In genomic region chr13:89739696-89740242, GRCm38 (mm10) we compare ENCODE assay signal across 8 mouse cellular contexts. TPM values are rescaled to one million over a fixed set of nuclear protein-coding genes. Genes with fewer than 3 reads are reported as not detected.
DNase-seq lines count a peak whose midpoint lies in the region; ATAC-seq and TF ChIP-seq lines count a peak whose summit lies in the region.

No protein-coding gene starts in this region.

- H3K4me2 ChIP-seq in kidney, embryonic 14.5 days (replicated peaks; ENCODE audit: low read depth, low read length) = peak overlapping the region; percentile 75
- H3K4me2 ChIP-seq in forebrain, postnatal 0 days (ENCODE audit: low read depth) = peak overlapping the region; percentile 87
- H3K4me2 ChIP-seq in liver, embryonic 16.5 days (ENCODE audit: low read depth, low read length) = peak overlapping the region; percentile 64

- TF ChIP-seq CTCF in Patski (IDR thresholded peaks at IDR 0.05) = no peak
- TF ChIP-seq CTCF in forebrain, postnatal 0 days (IDR thresholded peaks at IDR 0.05; ENCODE audit: low read depth) = no peak

- peak overlapping the region; percentile 89 for H3K27ac ChIP-seq in kidney, embryonic 14.5 days (ENCODE audit: low read depth, low read length)
- H3K27ac ChIP-seq in forebrain, postnatal 0 days (ENCODE audit: low read depth, low read length) = peak overlapping the region; percentile 85
- H3K27ac ChIP-seq in liver, embryonic 16.5 days (ENCODE audit: low read length) = 0 out of 2 replicates have a peak overlapping the region, but pooled peaks have one; percentile 17

- peak overlapping the region; percentile 70 for H3K4me3 ChIP-seq in kidney, embryonic 14.5 days (ENCODE audit: low read length)
- H3K4me3 ChIP-seq in forebrain, postnatal 0 days (ENCODE audit: low read depth, low read length) = peak overlapping the region; percentile 67
- H3K4me3 ChIP-seq in liver, embryonic 16.5 days (ENCODE audit: low read depth, low read length) = peak overlapping the region; percentile 60

- peaks cover 6% of the 10 kb centered on the region; the same call in 1 of the 2 replicates for H3K4me1 ChIP-seq in kidney, embryonic 14.5 days (ENCODE audit: control insufficient read depth, insufficient read depth, low read length)
- H3K4me1 ChIP-seq in forebrain, postnatal 0 days (ENCODE audit: insufficient read depth) = 0 out of 2 replicates have a peak, but pooled peaks cover 13% of the 10 kb centered on the region
- no peaks in the 10 kb centered on the region; the same call in 1 of the 2 replicates for H3K4me1 ChIP-seq in liver, embryonic 16.5 days (ENCODE audit: control insufficient read depth, low read depth, low read length)

- H3K27me3 ChIP-seq in kidney, embryonic 14.5 days (ENCODE audit: control insufficient read depth, insufficient read depth, low read length) = no peaks in the 10 kb centered on the region
- no peaks in the 10 kb centered on the region for H3K27me3 ChIP-seq in Patski
- no peaks in the 10 kb centered on the region; the same call in 1 of the 2 replicates for H3K27me3 ChIP-seq in forebrain, postnatal 0 days (ENCODE audit: insufficient read depth, low read length)
- peaks cover 35% of the 10 kb centered on the region for H3K27me3 ChIP-seq in liver, embryonic 16.5 days (ENCODE audit: control insufficient read depth, insufficient read depth, low read depth, low read length)

- ATAC-seq in kidney, embryonic 14.5 days (ENCODE audit: low FRiP score, low TSS enrichment) = no peak
- peak; percentile 46 for ATAC-seq in Patski
- ATAC-seq in forebrain, postnatal 0 days = peak; percentile 20
- 0 out of 2 replicates have a peak, but pooled peaks have one; percentile 14 for ATAC-seq in liver, embryonic 16.5 days (ENCODE audit: low read depth)

- CTCF ChIA-PET in Patski (lab: Charles Lee) = interaction anchor here (2.0 to 2.2 kb wide), 2 partner anchors 39 to 72 kb away, joined by 4 to 7 read pairs; no protein-coding TSS in a partner anchor

- no peaks in the 10 kb centered on the region for H3K9me3 ChIP-seq in kidney, embryonic 14.5 days (ENCODE audit: control insufficient read depth, low read length)
- H3K9me3 ChIP-seq in forebrain, postnatal 0 days (ENCODE audit: low read length) = no peaks in the 10 kb centered on the region
- no peaks in the 10 kb centered on the region for H3K9me3 ChIP-seq in liver, embryonic 16.5 days (replicated peaks; ENCODE audit: control insufficient read depth, low read length)

- POLR2A ChIA-PET in Patski (lab: Charles Lee) = interaction anchor here (0.5 kb wide), 1 partner anchor 909 kb away, joined by 3 read pairs; no protein-coding TSS in a partner anchor

- H3K36me3 ChIP-seq in kidney, embryonic 14.5 days (ENCODE audit: control insufficient read depth, insufficient read depth, low read length) = no peaks in the 10 kb centered on the region
- no peaks in the 10 kb centered on the region for H3K36me3 ChIP-seq in forebrain, postnatal 0 days (ENCODE audit: insufficient read depth)
- H3K36me3 ChIP-seq in liver, embryonic 16.5 days (ENCODE audit: control insufficient read depth, insufficient read depth) = no peaks in the 10 kb centered on the region

- DNase-seq in kidney, postnatal 36 days = no peak
- no peak for DNase-seq in Patski (ENCODE audit: low read depth, low spot score)
- DNase-seq in forebrain, postnatal 0 days = no peak
- DNase-seq in natural killer cell, adult 2 months (ENCODE audit: low spot score in 2 of 2) = no peak
- no peak for DNase-seq in adrenal gland, postnatal 10 days
- DNase-seq in adrenal gland, adult (ENCODE audit: inconsistent age in 2 of 2, low spot score in 1 of 2) = no peak

- 0% methylated on average over 24 of the region's 24 CpGs for WGBS in kidney, embryonic 14.5 days
- WGBS in forebrain, postnatal 0 days = 2% methylated on average over 24 of the region's 24 CpGs
- under 1% methylated on average over 24 of the region's 24 CpGs for WGBS in liver, embryonic 16.5 days (ENCODE audit: insufficient replicate concordance)

- H3K9ac ChIP-seq in kidney, embryonic 14.5 days (ENCODE audit: low read depth, low read length) = peak overlapping the region; percentile 80
- peak overlapping the region; percentile 68 for H3K9ac ChIP-seq in forebrain, postnatal 0 days
- H3K9ac ChIP-seq in liver, embryonic 16.5 days (ENCODE audit: low read depth, low read length) = no peak overlapping the region

- in situ Hi-C loops in Patski (cut with MboI; ENCODE audit: low pct_unique_long_range_greater_than_20kb) = loop anchor here (5.0 to 10.0 kb wide), 2 partner anchors 353 to 795 kb away; no protein-coding TSS in a partner anchor

RNA-seq across cellular contexts. Expression of gene Vcan, which starts 2.5 kb away (rescaled TPM):
- polyA plus RNA-seq in kidney, embryonic 14.5 days (2014; fragmentation: Nextera tagmentation; extraction: Ambion mirVana) = 121 and 124 TPM in 2 replicates
- 13.0 TPM for polyA plus RNA-seq in Patski (2021)
- 64.9 and 70.9 TPM in 2 replicates for total RNA-seq in forebrain, postnatal 0 days (2014; rRNA removed)
- polyA plus RNA-seq in forebrain, postnatal 0 days (2015; fragmentation: Nextera tagmentation; extraction: Ambion mirVana) = 18.9 and 25.0 TPM in 2 replicates
- 1.1 and 1.2 TPM in 2 replicates for polyA plus RNA-seq in liver, embryonic 16.5 days (2015; fragmentation: Nextera tagmentation; extraction: Ambion mirVana)
- 10 to 100 TPM; 14.4 to 16.1 TPM for total RNA-seq in adrenal gland, postnatal 10 days (2021)

Comparison
In these comparisons a context has a peak if more than half of its experiments do, and no peak if none do; other contexts are left out.
1. H3K27ac ChIP-seq: peak in every context shown above with its lines; median percentile 89 in kidney, embryonic 14.5 days; 85 in forebrain, postnatal 0 days; 17 in liver, embryonic 16.5 days.